Mouse (Mus musculus) liver, embryonic 14.5 days (tissue): ENCODE measurements around the gene Maml3. TPM values are rescaled to one million over a fixed set of nuclear protein-coding genes. Genes with fewer than 3 reads are reported as not detected.

ENCODE experiments used
- ATAC-seq: fragments of 200-750 bp; cut with Nextera tagmentation; 2 replicates; pipeline ENCODE4 v1.8.0; 2017; ENCODE audit warnings: moderate number of reproducible peaks, mild to moderate bottlenecking, moderate library complexity; ENCODE audit not compliant: insufficient read depth
- DNase-seq, 3 experiments: peaks; one replicate each; pipeline ENCODE4 v3.0.0-alpha.2; 2012 to 2013; ENCODE audit warnings: low read depth in 3 of 3, low spot score in 3 of 3
- H3K27ac ChIP-seq: fragments of 300-500 bp; sonication (generic); 2 replicates; pipeline ENCODE4 v1.5.1; 2014; ENCODE audit warnings: moderate library complexity, mild to moderate bottlenecking, control low read depth, inconsistent platforms
- H3K27me3 ChIP-seq: fragments of 300-500 bp; sonication (generic); 2 replicates; pipeline ENCODE4 v1.6.1; 2014; ENCODE audit warnings: mild to moderate bottlenecking, low read length, moderate library complexity; ENCODE audit not compliant: control insufficient read depth, insufficient read depth
- H3K36me3 ChIP-seq: fragments of 300-500 bp; sonication (generic); replicated peaks from 2 replicates; pipeline ENCODE4 v1.6.1; 2014; ENCODE audit warnings: low read depth; ENCODE audit not compliant: control insufficient read depth, insufficient read depth
- H3K4me1 ChIP-seq, 2 experiments: fragments of 200-500 bp in 1 of 2; fragments of 300-500 bp in 1 of 2; sonication (generic) in 1 of 2; replicated peaks; 2 replicates each; pipeline ENCODE4 v1.6.1; 2012 to 2014; ENCODE audit warnings: antibody characterized with exemption in 1 of 2, inconsistent platforms in 1 of 2, low read length in 1 of 2; ENCODE audit not compliant: control insufficient read depth in 2 of 2, insufficient read depth in 2 of 2
- H3K4me2 ChIP-seq: fragments of 300-500 bp; sonication (generic); 2 replicates; pipeline ENCODE4 v1.6.1; 2014; ENCODE audit warnings: low read depth, mild to moderate bottlenecking, control low read depth, moderate library complexity
- H3K4me3 ChIP-seq, 2 experiments: fragments of 200-500 bp in 1 of 2; fragments of 300-500 bp in 1 of 2; sonication (generic) in 1 of 2; 2 replicates each; pipeline ENCODE4 v1.5.1; 2012 to 2014; ENCODE audit warnings: low read depth in 2 of 2, low read length in 2 of 2, mild to moderate bottlenecking in 2 of 2, control low read depth in 1 of 2, inconsistent platforms in 1 of 2, moderate library complexity in 1 of 2; ENCODE audit not compliant: insufficient read depth in 1 of 2
- H3K9ac ChIP-seq: fragments of 300-500 bp; sonication (generic); replicated peaks from 2 replicates; pipeline ENCODE4 v1.6.1; 2014; ENCODE audit warnings: mild to moderate bottlenecking, control low read depth, moderate library complexity
- H3K9me3 ChIP-seq: fragments of 300-500 bp; sonication (generic); 2 replicates; pipeline ENCODE4 v1.6.1; 2016; ENCODE audit warnings: low read length, mixed read lengths; ENCODE audit not compliant: control insufficient read depth
- CTCF ChIP-seq: IDR thresholded peaks from 2 replicates; pipeline ENCODE4 v1.5.1; 2016; ENCODE audit warnings: antibody characterized with exemption, low read depth, control low read depth
- EP300 ChIP-seq: IDR thresholded peaks from 2 replicates; pipeline ENCODE4 v1.6.1; 2016; ENCODE audit warnings: antibody characterized with exemption, low read depth
- WGBS: fragments of 180-500 bp; shearing (Covaris S2); extraction: QIAGEN DNeasy Blood & Tissue Kit; methylation state at CpG from one replicate; pipeline ENCODE4 v1.1.7; 2014; ENCODE audit not compliant: insufficient replicate concordance; 5-methylcytosine and 5-hydroxymethylcytosine counted together
- polyA plus RNA-seq, 2 experiments: library from polyadenylated mRNA; depleted of rRNA in 1 of 2; stranded (reverse) in 1 of 2; unstranded in 1 of 2; fragments of >200 nt; fragmentation: Nextera tagmentation in 1 of 2; extraction: Ambion mirVana in 1 of 2; gene quantifications; 2 replicates each; pipeline versions ENCODE4 v1.2.1 to v1.2.3; 2012 to 2014

The Maml3 gene
- polyA plus RNA-seq, 2 experiments: 0.57 to 0.71 TPM

DNA sequence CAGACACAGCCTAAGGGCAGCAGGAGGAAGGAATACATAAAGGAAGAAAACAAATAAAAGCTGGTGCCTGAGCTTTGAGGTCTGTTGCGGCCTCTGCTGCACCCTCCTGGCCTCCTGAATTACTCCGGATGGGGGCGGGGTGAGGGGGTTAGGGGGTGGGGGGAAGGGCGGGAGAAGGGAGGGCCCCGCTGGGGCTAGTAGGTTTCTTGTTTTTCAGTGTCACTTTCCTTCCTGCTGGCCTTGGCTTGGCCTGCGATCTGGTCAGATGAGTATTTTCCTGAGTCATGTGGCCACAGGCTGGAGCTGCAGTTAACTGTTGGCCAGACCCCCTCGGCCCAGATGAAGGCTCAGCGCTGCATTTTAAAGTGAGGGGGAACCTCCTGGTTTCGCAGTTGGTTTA, 452.2 kb downstream of the Maml3 start:
- peak; percentile 76 for ATAC-seq
- peak overlapping the region; percentile 24 to 25 for H3K4me3 ChIP-seq

DNA sequence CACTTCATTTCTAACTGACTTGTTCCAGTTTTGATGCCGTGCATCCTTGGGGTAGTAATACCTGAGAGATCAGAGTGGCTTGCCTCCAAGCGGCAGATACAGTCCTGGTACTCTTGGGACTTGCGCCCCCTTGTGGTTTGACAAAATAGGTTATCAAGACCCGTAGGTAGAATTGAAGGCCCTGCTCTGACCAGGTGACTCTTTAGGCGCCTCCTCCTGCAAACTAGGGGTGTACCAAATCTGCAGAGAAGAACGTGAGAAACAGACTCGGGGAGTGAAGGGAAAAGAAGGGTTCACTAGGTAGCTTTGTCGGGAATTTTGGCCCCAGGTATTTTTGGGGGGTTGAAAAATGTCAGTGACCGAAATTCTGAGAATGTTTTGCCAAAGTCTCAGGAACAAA, 452.6 kb downstream of the Maml3 start:
- peak overlapping the region; percentile 24 to 25 for H3K4me3 ChIP-seq

More for the DNA sequence above, 452.2 kb downstream of the Maml3 start:
- H3K4me1 ChIP-seq: peaks cover 5 to 14% of the 10 kb centered on the region in 2 experiments; a peak in 3 of 4 replicates
- no peaks in the 10 kb centered on the region for H3K36me3 ChIP-seq
- peak overlapping the region; percentile 53 for H3K4me2 ChIP-seq
- TF ChIP-seq CTCF: no peak
- TF ChIP-seq EP300: 0 out of 2 replicates have a peak, but pooled peaks have one; percentile 1
- 2% methylated on average over 9 of the region's 9 CpGs for WGBS
- no peak for DNase-seq
- H3K27me3 ChIP-seq: no peaks in the 10 kb centered on the region
- no peak overlapping the region for H3K27ac ChIP-seq
- H3K9me3 ChIP-seq: no peaks in the 10 kb centered on the region
- H3K9ac ChIP-seq: peak overlapping the region; percentile 61

DNA sequence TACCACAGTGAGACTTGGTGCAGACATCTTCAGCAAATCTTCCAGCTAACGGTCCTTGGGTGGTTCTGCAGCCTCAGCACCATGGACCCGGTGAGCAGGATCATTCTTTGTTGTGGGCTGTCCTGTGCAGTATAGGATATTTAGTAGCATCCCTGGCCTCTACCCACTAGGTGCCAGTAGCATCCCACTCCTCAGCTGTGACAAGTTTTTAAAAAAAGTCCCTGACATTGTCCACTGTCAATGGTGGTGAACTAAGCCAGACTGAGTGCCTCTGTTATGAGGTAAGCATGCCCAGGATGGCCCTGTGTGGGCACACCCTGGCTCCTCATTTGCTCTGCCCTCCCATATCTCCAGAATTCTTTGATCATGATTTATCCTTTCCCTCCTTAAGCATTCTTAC, 453.7 kb downstream of the Maml3 start:
- H3K27ac ChIP-seq: no peak overlapping the region
- H3K4me2 ChIP-seq: no peak overlapping the region
- no peak overlapping the region for H3K4me3 ChIP-seq
- WGBS: 58% methylated on average over 2 of the region's 2 CpGs
- H3K9ac ChIP-seq: no peak overlapping the region
- H3K27me3 ChIP-seq: no peaks in the 10 kb centered on the region
- ATAC-seq (no peak), DNase-seq (no peak)
- H3K9me3 ChIP-seq: no peaks in the 10 kb centered on the region
- peaks cover 5 to 20% of the 10 kb centered on the region in 2 experiments; a peak in 3 of 4 replicates for H3K4me1 ChIP-seq
- no peaks in the 10 kb centered on the region for H3K36me3 ChIP-seq
- TF ChIP-seq CTCF (no peak), EP300 (no peak)

More for the DNA sequence above, 452.6 kb downstream of the Maml3 start:
- Histone ChIP-seq H3K27me3 (no peaks in the 10 kb centered on the region), H3K27ac (no peak overlapping the region), H3K9me3 (no peaks in the 10 kb centered on the region), H3K4me2 (peak overlapping the region; percentile 53), H3K4me1 (peaks cover 5 to 14% of the 10 kb centered on the region in 2 experiments; a peak in 3 of 4 replicates), H3K9ac (peak overlapping the region; percentile 61), H3K36me3 (no peaks in the 10 kb centered on the region)
- peak; percentile 78 for ATAC-seq
- TF ChIP-seq CTCF (peak; percentile 88), EP300 (0 out of 2 replicates have a peak, but pooled peaks have one; percentile 5)
- WGBS: 1% methylated on average over 9 of the region's 9 CpGs
- DNase-seq: peak; percentile 70 to 75 (median 74)

DNA sequence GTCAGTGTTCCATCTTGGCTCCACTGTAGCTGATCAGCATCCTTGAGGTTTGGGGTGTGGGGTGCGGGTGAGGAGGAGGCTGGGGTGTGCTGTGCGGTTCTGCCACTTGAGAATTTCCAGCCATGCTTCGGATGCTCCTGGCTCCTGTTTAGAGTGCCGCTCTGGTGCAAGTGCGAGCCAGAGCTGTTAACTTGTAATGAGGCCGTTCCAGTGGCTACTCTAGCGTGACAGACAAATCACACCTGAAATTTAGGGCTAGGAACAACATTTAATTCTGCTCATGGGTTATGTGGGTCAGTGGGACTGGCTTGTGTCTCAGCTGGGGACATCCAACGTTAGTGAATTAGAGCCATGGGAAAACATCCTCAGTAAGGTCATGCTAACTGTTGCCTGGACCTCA, 454.9 kb downstream of the Maml3 start:
- H3K4me1 ChIP-seq: peaks cover 5 to 20% of the 10 kb centered on the region in 2 experiments; a peak in 3 of 4 replicates
- no peak overlapping the region for H3K27ac ChIP-seq
- H3K9ac ChIP-seq: no peak overlapping the region
- H3K27me3 ChIP-seq: no peaks in the 10 kb centered on the region
- H3K4me3 ChIP-seq: no peak overlapping the region
- TF ChIP-seq EP300 (no peak), CTCF (no peak)
- H3K4me2 ChIP-seq: no peak overlapping the region
- DNase-seq (no peak), ATAC-seq (no peak)
- no peaks in the 10 kb centered on the region for H3K36me3 ChIP-seq
- 67% methylated on average over 8 of the region's 8 CpGs for WGBS
- H3K9me3 ChIP-seq: no peaks in the 10 kb centered on the region

DNA sequence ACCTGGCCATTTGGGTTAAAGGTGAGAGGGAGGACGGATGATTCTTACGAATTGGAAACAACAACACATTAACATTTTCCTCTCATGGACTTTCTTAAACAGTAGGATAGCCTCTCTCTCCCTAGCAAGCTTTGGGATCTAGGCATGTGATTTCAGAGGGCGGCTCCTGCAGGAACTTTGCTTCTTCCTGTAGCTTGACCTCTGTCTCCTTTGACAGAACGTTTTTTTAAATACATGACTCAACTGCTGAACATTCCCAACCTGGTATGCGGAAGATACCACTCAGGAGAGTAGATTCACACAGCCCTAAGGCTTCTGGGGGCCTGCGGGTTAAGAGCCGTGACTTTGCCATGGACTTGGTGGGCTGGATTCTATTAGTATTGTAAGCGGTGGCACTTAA, 455.4 kb downstream of the Maml3 start:
- no peak overlapping the region for H3K4me2 ChIP-seq

More for the DNA sequence above, 455.4 kb downstream of the Maml3 start:
- no peaks in the 10 kb centered on the region for H3K9me3 ChIP-seq
- peaks cover 5 to 19% of the 10 kb centered on the region in 2 experiments; a peak in 3 of 4 replicates for H3K4me1 ChIP-seq
- ATAC-seq (no peak), DNase-seq (no peak)
- H3K36me3 ChIP-seq: no peaks in the 10 kb centered on the region
- no peak overlapping the region for H3K4me3 ChIP-seq
- H3K27me3 ChIP-seq: no peaks in the 10 kb centered on the region
- no peak overlapping the region for H3K9ac ChIP-seq
- H3K27ac ChIP-seq: no peak overlapping the region
- 62% methylated on average over 8 of the region's 8 CpGs for WGBS
- TF ChIP-seq CTCF: no peak
- no peak for TF ChIP-seq EP300
